Mouse (Mus musculus) G1E-ER4 (cell line): ENCODE data around the gene Mpnd. TPM values are rescaled to one million over a fixed set of nuclear protein-coding genes. Genes with fewer than 3 reads are reported as not detected.

Source experiments
- GATA1 ChIP-seq: IDR thresholded peaks from one replicate; pipeline ENCODE4 v1.8.0; 2012; ENCODE audit warnings: low read length, inconsistent platforms
- polyA plus RNA-seq: library from polyadenylated mRNA; stranded (reverse); fragments of >175 nt; gene quantifications from 2 replicates; pipeline ENCODE4 v1.2.3, GENCODE M21; 2012

The Mpnd gene
- polyA plus RNA-seq, 1 experiment, result 37.9 TPM

DNA sequence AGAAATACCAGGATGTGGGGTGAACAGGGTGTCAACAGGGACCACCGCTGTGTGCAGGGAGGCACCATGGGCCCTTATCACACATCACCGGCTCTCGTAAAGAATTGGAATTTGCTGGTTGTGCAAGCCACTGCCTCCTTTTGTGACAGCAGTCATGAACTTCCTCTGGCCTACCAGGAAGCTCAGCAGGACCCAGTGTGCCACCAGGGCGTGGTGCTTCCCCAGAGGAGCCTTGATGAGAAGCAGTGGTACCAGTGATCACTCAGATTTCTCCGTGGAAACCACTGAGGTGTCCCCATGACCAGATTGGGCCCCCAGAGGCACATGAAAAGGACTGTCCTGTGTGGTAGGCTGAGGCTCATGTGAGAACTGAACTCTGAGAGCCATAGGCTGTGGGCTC is 17.9 kb downstream of the Mpnd start:
- no peak for TF ChIP-seq GATA1

DNA sequence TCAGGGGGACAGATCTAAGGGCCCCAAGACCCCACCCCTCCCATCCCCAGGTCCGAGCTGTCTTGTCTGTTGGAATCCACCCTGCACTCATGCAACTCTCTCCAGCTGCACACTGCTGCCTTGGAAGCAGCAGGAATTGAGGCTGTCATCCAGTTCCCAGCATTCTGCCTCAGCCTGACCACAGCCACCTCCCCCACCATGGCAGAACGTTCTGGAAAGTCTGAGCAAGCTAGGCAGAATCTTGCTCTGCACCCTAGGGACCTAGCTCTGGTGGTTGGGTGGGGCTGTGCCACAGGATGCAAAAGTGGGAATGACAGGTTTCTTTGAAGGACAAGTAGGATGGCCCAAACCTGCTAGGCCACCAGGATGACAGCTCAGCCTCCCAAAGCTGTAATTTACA is 19.0 kb downstream of the Mpnd start:
- no peak for TF ChIP-seq GATA1

DNA sequence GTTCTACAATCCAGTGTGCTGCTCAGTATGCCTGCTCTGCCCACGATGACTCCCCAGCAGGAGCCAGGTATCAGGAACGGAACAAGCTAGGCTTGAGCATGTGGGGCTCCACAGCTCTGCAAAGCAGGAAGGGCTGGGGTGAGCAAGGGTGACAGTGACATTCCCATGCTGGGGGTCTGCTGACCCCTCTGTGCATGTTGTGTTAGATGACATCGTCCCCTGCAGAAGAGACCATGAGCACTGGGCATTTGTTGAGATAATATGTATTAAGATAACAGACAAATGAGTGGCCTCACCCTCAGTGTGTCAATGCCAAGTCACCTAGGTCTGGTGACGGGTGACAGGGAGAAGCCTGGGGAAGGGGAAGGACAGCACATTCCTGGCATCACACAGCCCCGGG is 19.4 kb downstream of the Mpnd start:
- no peak for TF ChIP-seq GATA1

DNA sequence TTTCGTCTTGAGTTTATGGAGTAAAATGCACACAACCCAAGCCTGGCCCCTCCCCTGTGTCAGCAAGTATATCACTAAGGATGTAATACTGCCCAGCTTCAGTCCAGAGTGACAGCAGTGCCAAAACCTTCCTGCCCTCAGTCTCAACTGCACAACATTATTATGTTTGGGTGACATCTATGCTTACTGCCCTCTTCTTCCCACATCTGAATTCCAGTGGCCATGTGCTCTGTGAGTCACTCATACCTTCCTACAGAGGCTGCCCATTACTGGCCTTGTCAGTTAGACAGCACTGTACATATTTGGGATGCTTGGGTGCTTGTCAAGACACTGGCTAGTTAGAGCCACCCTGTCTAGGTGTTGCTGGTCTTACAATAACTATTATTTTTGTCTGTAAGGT is 20.8 kb downstream of the Mpnd start:
- no peak for TF ChIP-seq GATA1

DNA sequence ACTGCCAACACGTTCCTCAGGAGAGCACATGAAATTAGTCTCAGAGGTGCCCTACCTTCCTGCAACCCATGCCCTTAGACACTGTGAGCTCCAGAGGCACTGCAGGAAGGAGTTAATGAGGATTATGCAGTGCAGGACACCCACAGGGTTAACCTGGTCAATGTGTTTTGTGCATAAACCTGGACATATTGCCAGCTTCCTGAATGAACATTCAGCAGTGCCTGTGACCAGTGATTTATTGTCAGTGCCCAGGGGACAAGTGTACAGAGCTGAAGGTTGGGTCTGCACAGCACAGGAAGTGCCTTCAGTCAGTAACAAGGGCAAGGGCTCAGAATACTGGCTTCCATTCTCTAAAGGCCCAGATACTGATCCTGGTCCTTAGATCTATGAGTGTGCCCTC is 21.4 kb downstream of the Mpnd start:
- no peak for TF ChIP-seq GATA1

DNA sequence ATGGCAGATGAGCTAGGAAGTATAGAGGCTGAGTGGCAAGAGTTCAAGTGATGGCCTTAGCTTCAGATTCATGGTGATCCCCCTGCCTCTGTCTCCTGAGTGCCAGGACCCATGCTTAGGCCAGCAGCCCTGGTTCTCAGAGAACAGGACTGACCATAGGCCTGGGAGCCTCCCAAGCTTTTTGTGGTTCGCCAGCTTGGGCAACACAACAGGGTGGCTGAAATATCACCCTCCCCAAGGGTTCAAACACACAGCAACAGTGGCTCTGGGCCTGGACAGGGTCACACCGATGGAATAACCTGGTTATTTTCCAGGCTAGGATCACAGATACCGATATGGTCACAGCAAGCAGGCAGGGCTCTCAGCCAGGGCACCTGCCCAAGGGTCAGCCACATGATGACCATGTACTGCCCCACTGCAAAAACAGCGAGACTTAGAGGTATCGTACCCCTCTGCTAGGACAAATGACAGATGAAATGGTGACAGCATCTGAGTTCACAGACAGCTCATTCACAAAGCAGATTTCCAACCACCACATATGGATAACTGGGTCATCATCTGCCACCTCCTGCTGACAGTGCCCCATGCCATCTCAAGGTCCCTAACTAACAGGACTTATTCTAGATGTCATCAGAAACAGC is 22.4 kb downstream of the Mpnd start:
- TF ChIP-seq GATA1, result no peak

DNA sequence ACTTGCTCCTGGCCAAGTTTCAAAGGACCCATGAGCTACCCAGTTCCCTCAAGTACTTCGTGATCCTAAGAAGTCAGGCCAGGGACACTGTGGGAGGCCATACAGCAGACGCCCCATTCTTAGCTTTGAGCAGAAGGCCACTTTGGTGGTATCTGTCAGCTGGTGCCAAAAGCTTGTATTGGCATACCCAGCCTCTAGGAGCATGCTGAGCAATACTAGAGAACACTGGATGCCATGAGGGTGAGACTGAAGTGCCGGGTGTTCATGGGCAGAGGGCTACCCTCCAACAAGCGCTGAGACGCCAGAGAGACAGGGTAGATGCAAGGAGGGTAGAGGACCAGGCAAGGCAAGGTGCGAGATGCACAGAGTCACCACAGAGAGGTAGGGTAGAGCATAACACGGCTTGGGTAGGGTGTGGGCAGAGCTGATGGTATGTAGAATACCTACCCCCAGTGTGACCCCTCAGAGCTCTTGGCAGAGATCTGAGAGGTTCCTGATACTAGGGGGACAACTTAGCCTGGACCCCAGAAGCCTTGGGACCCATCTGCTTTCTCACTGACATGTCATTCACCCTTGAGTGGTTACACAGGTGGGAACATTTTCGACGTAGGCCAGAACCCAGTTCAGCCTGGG is 24.8 kb downstream of the Mpnd start:
- TF ChIP-seq GATA1, result no peak

DNA sequence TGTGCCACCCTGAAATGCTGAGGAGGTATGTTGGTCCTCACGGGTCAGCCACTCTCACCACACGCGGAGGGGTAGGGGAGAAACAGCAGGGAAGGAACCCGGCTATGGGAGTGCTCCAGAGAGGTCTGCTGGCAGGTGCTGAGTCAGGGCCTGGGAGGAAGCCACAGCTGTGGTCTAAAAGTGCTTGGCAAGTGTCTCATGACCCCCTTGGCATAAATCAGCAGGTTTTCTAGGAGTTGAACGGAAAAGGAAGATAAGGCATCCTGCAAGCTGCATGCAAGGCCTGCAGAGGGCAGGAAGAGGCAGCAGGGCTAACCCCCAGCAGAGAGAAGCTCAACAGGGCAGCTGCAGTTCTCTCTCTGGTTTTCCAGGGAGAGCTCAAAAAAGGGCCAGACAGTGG is 25.4 kb downstream of the Mpnd start:
- TF ChIP-seq GATA1, result no peak

DNA sequence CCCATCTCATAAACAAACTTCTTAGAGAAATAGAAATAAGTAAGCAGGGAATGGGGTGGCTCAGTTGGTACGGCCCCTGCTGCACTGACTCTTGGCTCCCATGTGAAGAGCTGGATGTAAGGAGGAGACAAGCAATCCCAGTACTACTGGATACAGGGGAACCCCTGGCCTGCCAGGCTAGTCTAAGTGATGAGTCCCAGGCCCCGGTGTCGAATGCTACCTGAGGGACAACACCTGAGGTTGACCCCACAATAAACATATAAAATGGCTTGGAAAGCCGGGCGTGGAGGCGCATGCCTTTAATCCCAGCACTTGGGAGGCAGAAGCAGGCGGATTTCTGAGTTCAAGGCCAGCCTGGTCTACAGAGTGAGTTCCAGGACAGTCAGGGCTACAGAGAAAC is 25.9 kb downstream of the Mpnd start:
- no peak for TF ChIP-seq GATA1

DNA sequence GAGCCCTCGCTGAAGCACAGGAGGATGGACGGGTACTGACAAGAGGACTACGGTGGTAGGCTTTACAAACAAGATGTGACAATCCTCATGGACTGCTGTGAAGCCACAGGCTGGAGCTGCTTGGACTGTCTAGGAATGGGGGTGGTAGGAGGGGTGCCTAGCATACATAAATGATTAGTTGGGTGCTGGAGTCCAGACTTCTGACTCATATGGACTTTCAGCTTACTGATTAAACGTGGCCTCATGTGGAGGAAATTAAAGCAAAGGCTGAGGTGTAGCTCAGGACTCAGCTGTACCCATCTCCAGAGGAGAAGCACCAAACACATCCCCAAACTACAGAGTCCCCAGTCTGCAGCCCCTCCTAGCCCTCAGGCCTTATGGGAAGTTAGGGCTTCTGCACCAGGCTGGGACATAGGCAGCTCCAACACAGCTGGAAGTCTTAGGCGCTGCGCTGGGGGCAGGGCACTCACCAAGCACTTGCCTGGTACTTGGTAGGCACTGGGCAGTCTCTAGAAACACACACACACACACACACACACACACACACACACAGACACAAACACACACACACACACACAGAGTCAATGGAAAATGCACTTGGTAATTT is 26.7 kb downstream of the Mpnd start:
- no peak for TF ChIP-seq GATA1

DNA sequence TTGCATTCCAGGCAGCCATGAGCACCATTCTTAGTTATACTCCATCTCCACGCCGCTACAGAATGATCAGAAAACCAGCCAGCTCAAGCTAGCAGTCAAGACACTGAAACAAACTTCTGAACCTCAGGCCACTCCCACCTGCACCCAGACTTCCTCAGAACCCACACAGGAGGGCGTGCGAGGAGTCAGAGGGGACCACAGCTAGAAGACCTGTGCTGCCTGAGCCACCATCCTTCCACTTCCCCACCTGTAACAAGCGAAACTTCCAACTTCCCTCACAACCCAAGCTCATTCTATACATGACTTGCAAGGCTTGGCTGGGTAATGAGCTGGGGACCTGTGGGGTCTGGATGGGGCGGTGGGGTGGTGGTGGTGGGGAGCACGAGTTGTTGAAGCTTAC is 27.3 kb downstream of the Mpnd start:
- no peak for TF ChIP-seq GATA1

DNA sequence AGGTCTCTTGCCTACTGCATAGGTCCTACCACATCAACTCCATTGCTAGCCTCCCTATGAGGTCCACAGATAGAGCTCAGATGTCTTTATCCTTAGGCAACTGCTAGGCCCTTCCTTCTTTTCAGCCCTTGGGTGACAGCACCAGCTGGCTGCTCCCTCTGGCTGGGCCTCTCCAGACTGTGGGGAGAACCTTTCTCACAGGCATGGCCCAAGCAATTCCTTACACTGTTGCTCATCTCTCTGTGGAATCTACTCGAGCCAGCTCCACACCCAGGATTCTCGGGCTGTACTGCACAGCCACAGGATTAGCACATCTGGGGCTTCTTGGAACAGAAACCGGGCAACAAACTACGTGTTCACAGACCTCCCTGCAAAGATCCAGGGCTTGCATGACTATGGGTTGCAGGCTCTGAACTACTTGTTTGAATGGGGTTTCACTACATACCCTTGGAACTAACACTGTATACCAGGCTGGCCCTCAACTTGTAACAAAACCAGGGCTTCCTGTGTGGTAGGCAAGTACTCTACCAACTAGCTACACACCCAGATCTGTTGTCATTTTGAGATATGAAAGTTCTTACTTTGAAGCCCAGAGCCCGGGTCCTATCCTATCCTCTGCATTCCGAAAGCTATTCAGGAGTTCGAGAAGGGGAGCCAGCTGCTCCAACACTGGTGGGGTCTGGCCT is 28.7 kb downstream of the Mpnd start:
- no peak for TF ChIP-seq GATA1

DNA sequence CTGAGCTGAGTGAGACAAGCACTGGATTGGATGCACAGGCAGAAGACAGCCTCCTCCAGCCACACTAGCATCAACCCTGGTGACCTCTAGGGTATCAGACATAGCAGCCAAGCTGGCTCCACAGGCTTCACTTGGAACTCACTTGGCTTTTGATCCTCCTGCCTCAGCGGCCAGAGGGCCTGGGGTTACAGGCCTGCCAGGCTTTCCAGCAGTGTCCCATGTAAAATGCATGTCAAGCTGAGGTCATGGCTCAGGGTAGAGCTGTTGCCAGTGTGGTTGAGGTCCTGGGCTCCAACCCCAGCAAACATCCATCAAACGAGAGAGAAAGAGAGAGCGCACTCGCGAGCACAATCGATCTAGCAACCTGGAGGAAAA is 29.2 kb downstream of the Mpnd start:
- no peak for TF ChIP-seq GATA1

DNA sequence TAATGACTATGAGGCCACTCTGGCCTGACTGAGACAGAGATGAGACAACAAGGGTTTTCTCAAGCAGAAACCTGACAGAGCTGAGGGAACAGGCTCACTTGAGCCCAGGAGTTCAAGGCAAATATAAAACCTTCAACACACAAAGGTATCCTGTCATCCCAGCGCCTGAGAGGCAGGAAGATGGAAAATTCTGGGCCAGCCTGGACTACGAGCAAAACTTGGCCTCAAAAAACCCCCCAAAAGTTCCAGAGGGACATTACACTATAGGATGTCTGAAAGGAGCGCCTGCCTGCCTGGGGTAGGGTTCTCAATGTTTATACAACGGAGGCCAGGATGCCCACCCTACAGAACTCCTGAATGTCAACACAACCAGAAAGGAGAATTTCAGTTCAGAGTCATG is 29.7 kb downstream of the Mpnd start:
- no peak for TF ChIP-seq GATA1

DNA sequence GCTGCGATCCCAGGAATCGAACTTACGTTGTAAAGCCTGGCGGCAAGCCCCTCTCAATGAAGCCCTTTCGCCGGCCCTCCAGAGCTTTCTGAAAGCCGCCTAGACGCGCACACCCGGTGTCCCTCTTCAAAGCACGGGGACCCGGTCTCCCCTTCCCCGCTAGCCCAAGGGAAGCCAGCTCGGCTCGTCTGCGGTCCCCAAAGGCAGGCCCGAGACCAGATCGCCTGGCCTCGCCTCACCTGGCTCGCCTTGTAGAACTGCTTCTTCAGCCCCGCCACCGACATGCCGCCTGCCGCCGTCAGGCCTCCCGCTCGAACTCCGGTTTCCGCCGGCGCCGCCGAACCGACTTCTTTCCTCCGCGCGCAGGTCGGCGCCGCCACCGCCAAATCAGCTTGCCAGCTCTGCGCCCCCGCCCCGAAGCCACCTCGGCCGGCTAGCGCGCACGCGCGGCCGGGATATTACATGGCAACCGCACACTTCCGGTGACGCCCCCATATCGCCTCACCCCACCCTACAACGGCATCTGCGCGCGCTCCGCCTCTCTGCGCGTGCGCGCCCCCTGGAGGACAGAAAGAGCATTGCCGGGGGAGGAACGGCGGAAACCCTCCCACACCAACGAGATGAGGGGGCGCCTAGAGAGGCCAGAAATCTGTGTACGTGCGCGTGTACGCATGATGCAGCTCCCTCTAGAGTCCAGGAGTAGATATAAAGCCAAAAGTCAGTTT is 30.8 kb downstream of the Mpnd start, which contains the start of gene Sh3gl1:
Gene Sh3gl1, minus strand, starts transcription at position 460 of the 725 bp plus-strand sequence.
- TF ChIP-seq GATA1, result no peak

DNA sequence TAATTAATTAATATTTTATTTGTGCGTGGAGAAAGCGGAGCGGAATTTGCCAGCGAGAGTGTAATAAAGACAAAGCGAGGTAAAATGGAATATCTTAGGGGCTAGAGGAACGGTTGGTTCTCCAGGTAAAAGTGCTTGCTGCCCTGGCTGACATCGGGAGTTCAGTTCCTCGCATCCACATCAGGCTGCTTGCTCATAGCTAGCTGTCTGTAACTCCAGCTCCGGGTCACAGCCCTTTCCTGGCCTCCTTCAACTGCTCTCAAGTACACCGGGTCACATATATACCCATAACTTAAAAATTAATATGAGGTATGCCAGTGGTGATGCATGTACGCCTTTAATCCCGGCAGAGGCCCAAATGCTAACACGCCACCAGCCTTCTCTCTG is 31.4 kb downstream of the Mpnd start:
- TF ChIP-seq GATA1, result no peak
